ENCODE assay signal across 29 mouse cellular contexts in the genomic region with DNA sequence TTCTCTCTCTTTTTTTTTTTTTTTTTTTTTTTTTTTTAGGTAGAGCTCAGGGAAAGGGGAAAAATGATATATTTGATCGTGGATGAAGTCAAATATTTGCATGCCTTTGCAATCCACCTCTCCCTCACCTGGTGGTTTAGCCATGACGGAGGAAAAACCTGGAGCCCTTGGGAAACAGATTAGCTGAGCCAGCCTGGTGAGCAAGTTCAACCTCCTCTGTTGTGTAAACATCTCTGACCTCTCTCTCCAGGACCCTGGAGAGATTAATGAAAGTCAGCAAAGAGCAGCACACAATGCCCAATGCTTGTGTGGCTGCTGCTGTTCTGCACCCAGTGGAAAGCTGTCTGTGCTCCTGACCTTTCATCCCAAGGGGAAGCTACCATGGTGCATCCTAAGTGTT.
DNase-seq lines count a peak whose midpoint lies in the region; ATAC-seq and TF ChIP-seq lines count a peak whose summit lies in the region.
"Had no signal": no experiment of that assay in that cellular context is flagged by ENCODE, and none has a peak within 500 bp of the region (broad histone marks: within the 10 kb centered on the region; RNA-seq: fewer than 3 reads in every experiment).

No protein-coding gene starts in this region.

- peaks cover 2% of the 10 kb centered on the region; the same call in 1 of the 2 replicates for H3K4me1 ChIP-seq in kidney, adult 2 months (ENCODE audit: control insufficient read depth, insufficient read depth, low read length)
- H3K4me1 ChIP-seq in stomach, embryonic 14.5 days (ENCODE audit: control insufficient read depth, insufficient read depth, low read length): no peaks in the 10 kb centered on the region
- no peaks in the 10 kb centered on the region for H3K4me1 ChIP-seq in stomach, postnatal 0 days (replicated peaks; ENCODE audit: control insufficient read depth, insufficient read depth)
- no peaks in the 10 kb centered on the region for H3K4me1 ChIP-seq in neural tube, embryonic 15.5 days
- H3K4me1 ChIP-seq: embryonic facial prominence, embryonic 15.5 days; forebrain, embryonic 12.5 days; heart, embryonic 13.5 days; limb, embryonic 15.5 days; liver, embryonic 13.5 days; megakaryocyte, embryonic 14.5 days had no signal

- no peak for TF ChIP-seq POLR2A in kidney, adult 2 months (IDR thresholded peaks at IDR 0.05; ENCODE audit: low read depth, low read length)

- H3K27ac ChIP-seq in kidney, adult 2 months (ENCODE audit: insufficient read depth, low read depth, low read length): no peak overlapping the region
- H3K27ac ChIP-seq in stomach, embryonic 14.5 days (ENCODE audit: low read length): no peak overlapping the region; the same call in 1 of the 2 replicates
- H3K27ac ChIP-seq in stomach, postnatal 0 days (replicated peaks): no peak overlapping the region
- no peak overlapping the region for H3K27ac ChIP-seq in neural tube, embryonic 15.5 days (replicated peaks)
- H3K27ac ChIP-seq: embryonic facial prominence, embryonic 10.5 days; embryonic facial prominence, embryonic 15.5 days; forebrain, embryonic 12.5 days; heart, embryonic 13.5 days; hindbrain, embryonic 10.5 days; hindbrain, embryonic 15.5 days; limb, embryonic 10.5 days; limb, embryonic 15.5 days; liver, embryonic 13.5 days; midbrain, embryonic 13.5 days; neural tube, embryonic 13.5 days had no signal

- H3K9ac ChIP-seq in stomach, embryonic 14.5 days (replicated peaks; ENCODE audit: low read depth, low read length): no peak overlapping the region
- H3K9ac ChIP-seq in stomach, postnatal 0 days (ENCODE audit: low read length): no peak overlapping the region
- no peak overlapping the region for H3K9ac ChIP-seq in neural tube, embryonic 15.5 days (replicated peaks)
- H3K9ac ChIP-seq: embryonic facial prominence, embryonic 15.5 days; forebrain, embryonic 12.5 days; heart, embryonic 13.5 days; hindbrain, embryonic 15.5 days; limb, embryonic 15.5 days; liver, embryonic 13.5 days; lung, embryonic 15.5 days; midbrain, embryonic 13.5 days; neural tube, embryonic 13.5 days had no signal

- no peaks in the 10 kb centered on the region for H3K27me3 ChIP-seq in kidney, adult 2 months (replicated peaks; ENCODE audit: control insufficient read depth, insufficient read depth, low read length)
- no peaks in the 10 kb centered on the region for H3K27me3 ChIP-seq in stomach, embryonic 14.5 days (ENCODE audit: control insufficient read depth, insufficient read depth, low read length)
- no peaks in the 10 kb centered on the region for H3K27me3 ChIP-seq in stomach, postnatal 0 days (ENCODE audit: control insufficient read depth, insufficient read depth, low read length)
- no peaks in the 10 kb centered on the region for H3K27me3 ChIP-seq in neural tube, embryonic 15.5 days (replicated peaks)
- H3K27me3 ChIP-seq: embryonic facial prominence, embryonic 15.5 days; forebrain, embryonic 12.5 days; heart, embryonic 13.5 days; liver, embryonic 13.5 days; lung, embryonic 15.5 days; megakaryocyte, embryonic 14.5 days; midbrain, embryonic 13.5 days; neural tube, embryonic 13.5 days; Patski had no signal

- H3K4me2 ChIP-seq in stomach, embryonic 14.5 days (replicated peaks; ENCODE audit: low read depth, low read length): no peak overlapping the region
- H3K4me2 ChIP-seq in stomach, postnatal 0 days (replicated peaks; ENCODE audit: low read depth): no peak overlapping the region
- H3K4me2 ChIP-seq in neural tube, embryonic 15.5 days: no peak overlapping the region
- H3K4me2 ChIP-seq: embryonic facial prominence, embryonic 15.5 days; forebrain, embryonic 12.5 days; heart, embryonic 13.5 days; hindbrain, embryonic 15.5 days; limb, embryonic 15.5 days; liver, embryonic 13.5 days; lung, embryonic 15.5 days; midbrain, embryonic 13.5 days; neural tube, embryonic 13.5 days had no signal

- WGBS in kidney, adult 2 months: 44% methylated on average over 2 of the region's 2 CpGs
- 32% methylated on average over 2 of the region's 2 CpGs for WGBS in stomach, embryonic 14.5 days
- 28% methylated on average over 2 of the region's 2 CpGs for WGBS in stomach, postnatal 0 days
- 59% methylated on average over 2 of the region's 2 CpGs for WGBS in neural tube, embryonic 15.5 days

- peak; percentile 84 for ATAC-seq in stomach, embryonic 14.5 days (ENCODE audit: insufficient number of reproducible peaks, insufficient read depth, low FRiP score, low read depth)
- ATAC-seq in stomach, postnatal 0 days (ENCODE audit: low FRiP score, low TSS enrichment): no peak
- no peak for ATAC-seq in neural tube, embryonic 15.5 days (ENCODE audit: low FRiP score)
- ATAC-seq: inflammation-experienced regulatory T-cells, adult 6 months; midbrain, embryonic 13.5 days; Patski had no signal

- DNase-seq in kidney, adult 2 months: peak; percentile 4
- DNase-seq in kidney, postnatal 4 days: no peak
- DNase-seq in lung, adult 18-20 months: peak; percentile 15 to 34
- DNase-seq in lung, postnatal 10 days: no peak
- peak; percentile 14 for DNase-seq in stomach, postnatal 0 days (ENCODE audit: low spot score)
- DNase-seq: adrenal gland, postnatal 10 days; cerebellum, adult 8-10 months; cerebellum, postnatal 25 days; gastrocnemius, postnatal 10 days; heart, postnatal 10 days; liver, embryonic 13.5 days; thymus, adult 18-20 months; thymus, postnatal 25 days had no signal

- TF ChIP-seq CTCF in kidney, adult 2 months (conservative IDR thresholded peaks at IDR 0.05; ENCODE audit: insufficient read depth, insufficient read length, low read depth, low read length): no peak
- no peak for TF ChIP-seq CTCF in stomach, postnatal 0 days (IDR thresholded peaks at IDR 0.05; ENCODE audit: low read depth)

- no peak for TF ChIP-seq EP300 in stomach, postnatal 0 days (optimal IDR thresholded peaks at IDR 0.05)

- H3K36me3 ChIP-seq in kidney, adult 2 months (ENCODE audit: control insufficient read depth, insufficient read depth, low read length): no peaks in the 10 kb centered on the region
- no peaks in the 10 kb centered on the region for H3K36me3 ChIP-seq in stomach, embryonic 14.5 days (ENCODE audit: control insufficient read depth, insufficient read depth, low read length)
- H3K36me3 ChIP-seq in stomach, postnatal 0 days (ENCODE audit: control insufficient read depth, insufficient read depth, low read length): no peaks in the 10 kb centered on the region
- H3K36me3 ChIP-seq in neural tube, embryonic 15.5 days: no peaks in the 10 kb centered on the region
- H3K36me3 ChIP-seq: embryonic facial prominence, embryonic 10.5 days; embryonic facial prominence, embryonic 15.5 days; forebrain, embryonic 12.5 days; heart, embryonic 13.5 days; hindbrain, embryonic 10.5 days; hindbrain, embryonic 15.5 days; limb, embryonic 10.5 days; limb, embryonic 15.5 days; liver, embryonic 13.5 days; lung, embryonic 15.5 days; midbrain, embryonic 13.5 days; neural tube, embryonic 13.5 days had no signal

- no peaks in the 10 kb centered on the region for H3K9me3 ChIP-seq in stomach, embryonic 14.5 days (ENCODE audit: control insufficient read depth, low read depth, low read length)
- H3K9me3 ChIP-seq in stomach, postnatal 0 days (ENCODE audit: control insufficient read depth, low read length): no peaks in the 10 kb centered on the region
- no peaks in the 10 kb centered on the region for H3K9me3 ChIP-seq in neural tube, embryonic 15.5 days (replicated peaks)
- H3K9me3 ChIP-seq: embryonic facial prominence, embryonic 10.5 days; embryonic facial prominence, embryonic 15.5 days; forebrain, embryonic 12.5 days; heart, embryonic 13.5 days; hindbrain, embryonic 10.5 days; hindbrain, embryonic 15.5 days; limb, embryonic 10.5 days; limb, embryonic 15.5 days; lung, embryonic 15.5 days; midbrain, embryonic 13.5 days; neural tube, embryonic 13.5 days had no signal

- no peak overlapping the region for H3K4me3 ChIP-seq in kidney, adult 2 months (ENCODE audit: insufficient read depth, low read depth, low read length)
- no peak overlapping the region for H3K4me3 ChIP-seq in stomach, embryonic 14.5 days (ENCODE audit: low read depth, low read length)
- no peak overlapping the region for H3K4me3 ChIP-seq in stomach, postnatal 0 days (ENCODE audit: low read depth, low read length)
- no peak overlapping the region for H3K4me3 ChIP-seq in neural tube, embryonic 15.5 days (replicated peaks)
- H3K4me3 ChIP-seq: embryonic facial prominence, embryonic 10.5 days; embryonic facial prominence, embryonic 15.5 days; forebrain, embryonic 12.5 days; heart, embryonic 13.5 days; hindbrain, embryonic 10.5 days; hindbrain, embryonic 15.5 days; limb, embryonic 10.5 days; limb, embryonic 15.5 days; liver, embryonic 13.5 days; lung, embryonic 15.5 days; megakaryocyte, embryonic 14.5 days; midbrain, embryonic 13.5 days; neural tube, embryonic 13.5 days had no signal

Comparison
In these comparisons a context has a peak if more than half of its experiments do, and no peak if none do; other contexts are left out.
1. DNase-seq: peak in kidney, adult 2 months (single experiment), lung, adult 18-20 months (2 of 2) and stomach, postnatal 0 days (single experiment); none in kidney, postnatal 4 days (0 of 2) and lung, postnatal 10 days (single experiment).